Mouse (Mus musculus) brain, adult 2 months (tissue): ENCODE results near the gene Il2rg.
A peak's percentile ranks its signal among the peaks of the same experiment; 100 is the strongest.

Experiments used
- DNase-seq: peaks from one replicate; pipeline ENCODE4 v3.0.0; 2011; ENCODE audit warnings: low read depth, low spot score

Il2rg gene

GRCm38 (mm10) chrX:101268025-101268754 is at the start of gene Il2rg:
Il2rg (minus strand) TSS chrX:101268255.
- no peak for DNase-seq

DNA sequence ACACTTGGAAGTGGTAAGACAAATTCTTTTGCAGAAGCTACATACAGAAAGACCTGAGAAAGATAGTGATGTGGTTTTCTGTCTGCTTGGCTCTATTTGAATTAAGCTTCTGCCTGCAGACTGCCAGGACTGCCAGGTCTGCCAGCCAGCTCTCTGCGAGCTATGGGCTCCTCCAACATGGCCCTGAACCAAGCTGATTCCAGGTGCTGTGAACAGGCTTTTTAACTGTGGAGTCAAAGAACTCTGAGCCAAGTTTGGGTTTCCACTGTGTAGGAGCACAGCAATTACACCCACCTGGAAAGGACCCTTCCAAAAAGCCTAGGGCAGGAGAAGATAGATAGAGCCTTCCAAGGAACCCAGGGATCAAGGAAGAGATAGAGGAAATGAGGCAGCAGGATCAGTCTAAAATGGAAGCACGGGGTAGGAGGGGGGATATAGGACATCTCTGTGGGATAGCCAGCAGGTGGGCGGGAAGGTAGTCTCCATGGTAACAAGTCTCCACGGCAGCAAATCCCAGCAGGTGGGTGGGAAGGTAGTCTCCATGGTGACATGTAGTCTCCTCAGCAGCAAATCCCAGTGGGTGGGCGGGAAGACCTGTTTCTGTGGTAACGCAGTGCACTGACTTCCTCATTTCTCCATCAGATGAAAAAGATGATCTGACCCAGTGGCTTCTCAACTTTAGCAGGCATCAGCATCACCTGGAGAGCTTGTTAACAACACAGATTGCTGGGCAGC is 45.7 kb upstream of the Il2rg start:
- peak; percentile 94 for DNase-seq

DNA sequence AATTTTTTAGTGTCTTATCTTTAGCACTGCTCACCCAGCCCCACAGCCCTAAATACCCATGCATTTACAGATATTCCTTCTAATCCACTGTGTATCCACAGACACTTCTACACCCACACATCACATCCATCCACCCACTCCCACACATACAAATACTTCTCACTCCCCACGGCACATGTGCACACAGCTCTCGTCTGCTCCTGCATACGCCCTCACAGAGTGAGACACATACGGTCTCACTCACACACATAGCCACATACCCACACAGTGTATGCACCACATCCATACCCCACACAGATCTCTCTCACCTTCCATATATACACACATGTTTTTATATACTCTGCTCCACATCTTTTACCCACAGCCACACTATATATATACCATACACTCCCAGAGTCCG is 41.2 kb upstream of the Il2rg start:
- peak; percentile 55 for DNase-seq

DNA sequence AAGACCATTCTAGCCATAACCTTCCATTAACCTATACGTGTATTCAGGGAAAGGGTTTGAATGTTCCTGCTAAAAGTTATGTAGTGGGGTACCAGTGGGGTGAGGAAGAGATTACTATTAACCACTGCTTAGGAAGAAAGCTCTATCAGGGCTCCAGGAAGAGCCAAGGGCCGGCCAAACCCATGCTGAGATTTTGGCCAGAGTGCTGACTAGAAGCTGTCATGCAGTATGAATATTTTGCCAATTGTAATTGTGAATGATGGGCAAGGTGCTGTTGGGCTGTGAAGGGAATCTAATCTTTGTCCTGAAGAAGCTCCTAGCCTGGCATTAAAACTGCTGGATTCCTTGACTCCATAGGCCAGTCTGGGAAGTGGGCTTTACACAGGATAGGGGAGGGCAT is 36.6 kb upstream of the Il2rg start:
- DNase-seq, result peak; percentile 71

GRCm38 (mm10) chrX:101301654-101302053 is 33.6 kb upstream of the Il2rg start:
- DNase-seq, result peak; percentile 57

GRCm38 (mm10) chrX:101300427-101301030 is 32.5 kb upstream of the Il2rg start:
- peak; percentile 70 for DNase-seq

GRCm38 (mm10) chrX:101299473-101300426 is 31.7 kb upstream of the Il2rg start:
- peak; percentile 67 for DNase-seq

- peak; percentile 59 for DNase-seq
Measured at GRCm38 (mm10) chrX:101299055-101299454, 31.0 kb upstream of the Il2rg start, which contains the start of gene Nlgn3. Nlgn3 (plus strand) TSS chrX:101299168.

DNA sequence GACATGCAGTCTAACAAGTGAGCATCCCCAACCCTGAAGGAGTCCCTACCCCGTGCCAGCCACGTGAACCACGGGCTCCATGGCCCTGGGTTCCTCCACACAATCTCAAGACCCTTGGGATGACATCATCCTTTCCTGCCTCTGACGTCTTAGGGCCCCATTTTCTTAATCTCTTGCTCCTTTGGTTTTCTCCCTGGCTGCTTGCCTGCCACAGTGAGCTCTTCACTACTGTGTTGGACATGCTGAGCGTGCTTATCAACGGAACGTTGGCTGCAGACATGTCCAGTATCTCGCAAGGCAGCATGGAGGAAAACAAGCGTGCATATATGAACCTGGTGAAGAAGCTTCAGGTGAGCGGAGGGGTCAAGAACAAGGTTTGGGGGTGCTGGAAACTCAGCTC is 22.1 kb upstream of the Il2rg start:
- no peak for DNase-seq

GRCm38 (mm10) chrX:101289037-101289436 is 21.0 kb upstream of the Il2rg start:
- DNase-seq, result no peak

DNA sequence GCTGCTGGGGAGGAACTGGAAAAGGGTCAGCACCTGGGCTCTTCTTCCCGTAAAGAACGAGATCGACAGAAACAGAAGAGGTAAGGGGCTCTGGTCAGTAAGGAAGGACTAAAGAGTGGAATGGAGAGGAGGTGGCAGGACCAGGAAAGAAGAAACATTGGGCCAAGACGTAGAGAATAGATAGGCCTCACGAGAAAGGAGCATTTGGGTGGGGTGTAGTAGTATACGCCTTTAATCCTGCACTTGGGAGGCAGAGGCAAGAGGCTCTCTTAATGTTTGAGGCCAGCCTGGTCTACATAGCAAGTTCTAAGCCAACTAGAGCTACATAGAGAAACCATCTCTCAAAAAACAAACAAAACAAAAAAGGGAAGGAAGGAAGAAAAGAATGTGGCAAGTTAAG is 20.4 kb upstream of the Il2rg start:
- DNase-seq, result no peak

GRCm38 (mm10) chrX:101287543-101287942 is 19.5 kb upstream of the Il2rg start:
- DNase-seq, result no peak

GRCm38 (mm10) chrX:101285953-101286670 is 18.1 kb upstream of the Il2rg start:
- DNase-seq, result no peak

DNA sequence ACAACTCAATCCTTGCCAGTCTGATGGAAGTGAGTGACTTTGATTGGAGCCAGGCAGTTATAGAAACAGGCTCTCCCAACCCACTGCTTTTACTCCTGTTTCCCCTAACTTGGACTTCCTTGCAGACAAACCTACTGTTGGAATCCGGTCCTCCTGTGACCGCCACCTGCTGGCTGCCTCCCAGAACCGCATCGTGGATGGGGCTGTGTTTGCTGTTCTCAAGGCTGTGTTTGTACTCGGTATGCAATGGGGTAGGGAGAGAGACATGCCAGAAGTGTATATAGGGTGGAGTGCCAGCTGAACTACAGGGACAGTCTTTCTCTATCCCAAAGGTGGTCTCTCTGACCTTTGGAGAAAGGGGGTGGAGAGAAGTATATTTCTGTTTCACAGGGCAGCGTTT is 17.5 kb upstream of the Il2rg start:
- peak; percentile 73 for DNase-seq

- no peak for DNase-seq
Measured at GRCm38 (mm10) chrX:101282813-101283212, 14.8 kb upstream of the Il2rg start.

DNA sequence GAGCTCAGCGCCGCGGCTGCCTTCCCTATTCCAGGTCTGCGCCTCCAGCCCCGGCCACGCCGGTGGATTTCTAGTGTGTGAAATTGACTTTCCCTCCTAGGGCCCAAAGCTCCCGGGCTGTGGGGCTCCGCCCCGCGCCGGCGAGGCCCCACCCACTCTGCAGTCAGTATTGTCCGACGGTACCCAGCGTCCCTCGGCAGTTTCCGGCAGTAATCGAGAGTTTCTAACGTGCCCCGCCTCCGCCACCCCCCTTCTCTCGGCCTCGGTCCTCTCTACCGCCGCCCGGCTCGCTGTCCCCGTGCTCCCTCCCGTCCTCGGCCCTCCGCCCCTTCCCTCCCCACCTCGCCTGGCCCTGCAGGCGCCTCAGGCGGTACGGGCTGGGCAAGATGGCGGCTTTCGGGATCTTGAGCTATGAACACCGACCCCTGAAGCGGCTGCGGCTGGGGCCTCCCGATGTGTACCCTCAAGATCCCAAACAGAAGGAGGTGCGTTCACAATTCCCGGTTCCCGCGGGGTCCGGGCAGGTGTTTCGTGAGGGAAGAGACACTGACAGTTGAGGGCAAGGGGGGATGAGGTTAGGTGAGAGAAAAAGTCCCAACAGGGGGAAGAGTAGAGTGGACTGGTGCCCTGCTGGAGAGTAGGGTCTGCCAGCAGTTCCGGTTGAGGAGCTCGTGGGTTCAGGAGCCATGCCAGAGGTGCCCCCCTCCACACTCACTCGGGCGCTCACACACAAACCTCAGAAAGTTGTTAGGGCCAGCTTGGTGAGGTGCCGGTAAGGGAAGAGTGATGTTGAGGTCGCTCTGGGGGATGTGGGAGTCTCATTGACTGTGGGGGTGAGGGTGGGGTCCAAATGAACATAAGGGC is 6.1 kb upstream of the Il2rg start, which contains the start of gene Med12:
Gene Med12, plus strand, starts transcription at position 156 of the 864 bp plus-strand sequence.
- peak; percentile 94 for DNase-seq

DNA sequence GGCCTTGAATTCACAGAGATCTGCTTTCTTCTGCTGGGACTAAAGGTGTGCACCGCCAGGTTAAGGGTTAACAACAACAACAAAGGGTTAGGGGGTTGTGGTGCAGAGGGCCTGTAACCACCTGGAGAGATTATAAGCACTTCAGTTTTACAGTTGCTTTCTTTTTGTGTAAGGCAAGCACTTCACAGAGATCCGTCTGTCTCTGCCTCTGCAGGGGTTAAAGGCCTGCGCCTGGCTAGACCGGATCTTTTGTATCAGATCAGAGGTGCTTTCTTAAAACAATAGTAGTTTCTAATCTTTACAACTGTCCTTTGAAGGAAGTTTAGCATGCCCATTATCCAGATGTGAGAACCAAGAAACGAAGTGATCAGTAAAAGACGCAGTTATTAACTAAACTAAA is 5.4 kb upstream of the Il2rg start:
- DNase-seq, result no peak

DNA sequence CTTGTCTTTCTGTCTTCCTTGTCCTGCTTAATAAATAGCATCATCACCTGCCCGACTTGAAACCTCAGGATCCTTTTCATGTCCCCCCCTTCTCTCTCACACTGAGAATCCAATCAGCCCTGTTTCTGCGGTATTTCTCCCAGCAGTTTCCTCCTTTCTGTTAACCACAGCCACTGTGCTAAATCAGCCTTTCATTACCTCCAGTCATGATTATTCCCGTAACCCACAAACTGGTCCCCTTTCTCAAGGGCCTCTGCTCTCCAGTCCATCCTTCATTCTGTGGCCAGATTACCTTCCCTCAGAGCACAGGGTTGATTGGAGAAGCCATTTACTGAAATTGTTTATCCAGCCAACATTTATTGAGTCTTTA is 685 bp upstream of the Il2rg start, which contains the start of gene Gm20489:
Gene Gm20489, minus strand, starts transcription at position 269 of the 370 bp plus-strand sequence.
- no peak for DNase-seq

- DNase-seq, result no peak
Measured at GRCm38 (mm10) chrX:101266631-101267030, 1.4 kb downstream of the Il2rg start.

DNA sequence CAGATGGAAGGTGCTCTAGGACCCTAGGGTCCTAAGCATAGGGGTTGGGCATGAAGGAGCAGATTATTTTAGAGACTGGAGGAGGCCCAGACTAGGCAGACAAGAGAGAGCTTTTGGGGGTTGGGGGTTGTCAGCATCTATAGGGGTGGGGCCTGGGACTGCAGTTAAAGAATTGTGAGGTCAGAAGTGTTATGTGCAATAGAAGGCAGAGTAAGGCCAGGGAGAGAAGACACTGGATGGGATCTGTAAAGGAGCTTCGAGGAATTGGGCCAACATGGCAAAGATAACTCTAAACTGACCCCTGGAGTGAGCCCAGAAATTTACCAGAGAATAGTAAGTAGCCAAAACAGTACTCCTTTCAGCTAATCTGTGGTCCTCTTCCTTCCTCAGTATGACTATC is 4.2 kb downstream of the Il2rg start, which contains the start of gene Gm614:
Gene Gm614, minus strand, starts transcription at position 101 of the 400 bp plus-strand sequence.
- DNase-seq, result no peak
